Mouse (Mus musculus) brain, embryonic 14.5 days (tissue): ENCODE results near the gene Josd1. TPM values are rescaled to one million over a fixed set of nuclear protein-coding genes. Genes with fewer than 3 reads are reported as not detected.
"Not testable (repeated sequence)": the region's sequence is repeated elsewhere in the genome, so short reads cannot be mapped to it uniquely, and the experiment has no call there.

Experiments
- DNase-seq: peaks from one replicate; pipeline ENCODE4 v3.0.0-alpha.2; 2011; ENCODE audit warnings: low read depth
- CTCF ChIP-seq: fragments of 200-500 bp; IDR thresholded peaks from 2 replicates; pipeline ENCODE4 v1.5.1; 2012; ENCODE audit warnings: inconsistent platforms, mild to moderate bottlenecking, moderate library complexity, borderline replicate concordance; ENCODE audit not compliant: insufficient read depth, insufficient read length; ENCODE audit errors: extremely low read depth
- POLR2A ChIP-seq: fragments of 200-500 bp; IDR thresholded peaks from 2 replicates; pipeline ENCODE4 v1.6.1; 2012; ENCODE audit warnings: mild to moderate bottlenecking, inconsistent platforms, borderline replicate concordance; ENCODE audit not compliant: poor library complexity, insufficient read depth, insufficient read length, severe bottlenecking; ENCODE audit errors: extremely low read depth
- polyA plus RNA-seq: library from polyadenylated mRNA; depleted of rRNA; stranded (reverse); fragments of >200 nt; gene quantifications from 2 replicates; pipeline ENCODE4 v1.2.3, GENCODE M21; 2012

Josd1 gene
- polyA plus RNA-seq, 1 experiment = 34.9 TPM

- TF ChIP-seq POLR2A (no peak), CTCF (no peak)
- DNase-seq = no peak
Observed at GRCm38 (mm10) chr15:79677936-79678335, 9.8 kb downstream of the Josd1 start.

- not testable (repeated sequence) for DNase-seq
Observed at GRCm38 (mm10) chr15:79671828-79672348, 15.8 kb downstream of the Josd1 start.

GRCm38 (mm10) chr15:79670972-79671299, 16.8 kb downstream of the Josd1 start:
- TF ChIP-seq POLR2A (no peak), CTCF (no peak)
- no peak for DNase-seq

- DNase-seq = peak; percentile 98
Observed at GRCm38 (mm10) chr15:79670249-79670971, 17.3 kb downstream of the Josd1 start, which contains the start of gene Tomm22. Gene Tomm22 (plus strand): TSS chr15:79670861.

GRCm38 (mm10) chr15:79669195-79669594, 18.5 kb downstream of the Josd1 start:
- no peak for DNase-seq

More at GRCm38 (mm10) chr15:79670249-79670971, 17.3 kb downstream of the Josd1 start, which contains the start of gene Tomm22:
- TF ChIP-seq POLR2A = peak; percentile 41; the same call in 1 of the 2 replicates
- peak; percentile 71 for TF ChIP-seq CTCF

GRCm38 (mm10) chr15:79664666-79665065, 23.1 kb downstream of the Josd1 start:
- no peak for DNase-seq
- TF ChIP-seq CTCF (no peak), POLR2A (no peak)

More at GRCm38 (mm10) chr15:79669195-79669594, 18.5 kb downstream of the Josd1 start:
- TF ChIP-seq CTCF = peak; percentile 11; the same call in 1 of the 2 replicates
- no peak for TF ChIP-seq POLR2A

- peak; percentile 46; the same call in 1 of the 2 replicates for TF ChIP-seq CTCF
- TF ChIP-seq POLR2A = no peak
- no peak for DNase-seq
Observed at GRCm38 (mm10) chr15:79661852-79662251, 25.9 kb downstream of the Josd1 start.

- TF ChIP-seq POLR2A = peak; percentile 56; the same call in 1 of the 2 replicates
- no peak for TF ChIP-seq CTCF
- DNase-seq = peak; percentile 98
Observed at GRCm38 (mm10) chr15:79658531-79659375, 29.0 kb downstream of the Josd1 start, which contains the start of the genes Fam227a and Cby1. Gene Fam227a (minus strand): TSS chr15:79658956. Gene Cby1 (plus strand): TSS chr15:79659199.

- no peak for TF ChIP-seq POLR2A
- peak; percentile 64; the same call in 1 of the 2 replicates for TF ChIP-seq CTCF
- peak; percentile 91 for DNase-seq
Observed at GRCm38 (mm10) chr15:79657837-79658530, 29.7 kb downstream of the Josd1 start.

GRCm38 (mm10) chr15:79656451-79656850, 31.3 kb downstream of the Josd1 start:
- DNase-seq = no peak
- TF ChIP-seq CTCF (no peak), POLR2A (no peak)

GRCm38 (mm10) chr15:79651481-79651880, 36.2 kb downstream of the Josd1 start:
- no peak for DNase-seq
- no peak for TF ChIP-seq POLR2A
- TF ChIP-seq CTCF = peak; percentile 52; the same call in 1 of the 2 replicates
